Mouse (Mus musculus): ENCODE data around the gene Serpina12. TPM values are rescaled to one million over a fixed set of nuclear protein-coding genes. Genes with fewer than 3 reads are reported as not detected.

The Serpina12 gene
- 0.03 TPM in 1 of 2 replicates, not detected in the other for polyA plus RNA-seq (2012)

DNA sequence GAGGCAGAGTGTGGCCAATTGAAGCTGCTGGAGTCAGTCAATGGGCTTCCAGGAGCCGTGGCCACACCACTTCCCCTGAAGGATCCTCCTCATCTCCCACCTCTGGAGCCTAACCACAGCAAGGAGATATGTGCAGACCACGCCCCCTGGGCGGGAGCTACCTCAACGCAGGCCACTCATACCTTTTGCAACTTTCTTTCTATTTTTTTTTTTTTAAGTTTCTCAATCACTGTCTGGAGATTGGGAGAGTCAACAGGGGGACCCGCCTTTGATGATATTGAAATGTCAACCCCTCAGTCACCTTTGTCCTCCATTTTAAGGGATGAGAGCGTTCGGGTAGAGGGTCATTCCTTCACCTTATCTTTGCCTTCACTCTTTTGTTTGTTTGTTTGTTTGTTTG, at the start of gene Serpina12:
Gene Serpina12, minus strand, starts transcription at position 101 of the 400 bp plus-strand sequence.
- no peaks in the 10 kb centered on the region for H3K27me3 ChIP-seq (ENCODE audit: control insufficient read depth)
- H3K4me3 ChIP-seq (replicated peaks) = no peak within 1 kb of the TSS
- no peaks in the 10 kb centered on the region for H3K36me3 ChIP-seq (ENCODE audit: control insufficient read depth)
- TF ChIP-seq TAL1 (IDR thresholded peaks at IDR 0.05; ENCODE audit: low read length) (no peak), GATA1 (IDR thresholded peaks at IDR 0.05; ENCODE audit: low read length) (no peak)
- H3K9me3 ChIP-seq (ENCODE audit: control insufficient read depth, low read length) = peaks cover 19% of the 10 kb centered on the region
- H3K4me1 ChIP-seq (ENCODE audit: control insufficient read depth) = no peaks in the 10 kb centered on the region

GRCm38 (mm10) chr12:104091303-104091702, 47.1 kb upstream of the Serpina12 start:
- Histone ChIP-seq H3K9me3 (ENCODE audit: control insufficient read depth, low read length) (no peaks in the 10 kb centered on the region), H3K27me3 (ENCODE audit: control insufficient read depth) (no peaks in the 10 kb centered on the region)

DNA sequence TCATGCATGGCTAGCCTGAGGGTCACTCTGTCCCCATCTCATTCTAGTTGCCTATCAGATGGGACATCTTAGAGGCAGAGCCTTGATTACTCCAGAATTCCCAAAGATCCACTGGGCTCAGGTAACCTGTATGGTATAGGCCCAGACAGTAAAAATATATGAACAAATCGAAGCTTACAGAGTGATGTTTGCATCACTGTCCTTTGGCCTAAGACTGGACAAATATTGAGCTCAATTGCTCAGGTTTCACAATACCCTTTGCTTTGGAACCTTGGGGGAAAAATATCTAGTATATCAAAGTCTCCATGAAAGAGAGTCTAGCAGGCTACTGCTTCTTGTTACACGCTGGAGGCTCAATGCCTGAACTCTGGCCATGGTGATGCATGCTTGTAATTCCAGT, 45.9 kb upstream of the Serpina12 start:
- no peaks in the 10 kb centered on the region for H3K36me3 ChIP-seq (ENCODE audit: control insufficient read depth)
- no peak overlapping the region for H3K4me3 ChIP-seq (replicated peaks)
- H3K4me1 ChIP-seq (ENCODE audit: control insufficient read depth) = no peaks in the 10 kb centered on the region
- TF ChIP-seq TAL1 (IDR thresholded peaks at IDR 0.05; ENCODE audit: low read length) (no peak), GATA1 (IDR thresholded peaks at IDR 0.05; ENCODE audit: low read length) (no peak)
- H3K9me3 ChIP-seq (ENCODE audit: control insufficient read depth, low read length) = no peaks in the 10 kb centered on the region
- no peaks in the 10 kb centered on the region for H3K27me3 ChIP-seq (ENCODE audit: control insufficient read depth)

More at GRCm38 (mm10) chr12:104091303-104091702, 47.1 kb upstream of the Serpina12 start:
- H3K4me1 ChIP-seq (ENCODE audit: control insufficient read depth) = no peaks in the 10 kb centered on the region
- H3K4me3 ChIP-seq (replicated peaks) = no peak overlapping the region
- no peaks in the 10 kb centered on the region for H3K36me3 ChIP-seq (ENCODE audit: control insufficient read depth)
- TF ChIP-seq TAL1 (IDR thresholded peaks at IDR 0.05; ENCODE audit: low read length) (no peak), GATA1 (IDR thresholded peaks at IDR 0.05; ENCODE audit: low read length) (no peak)

- TF ChIP-seq TAL1 (IDR thresholded peaks at IDR 0.05; ENCODE audit: low read length) (no peak), GATA1 (IDR thresholded peaks at IDR 0.05; ENCODE audit: low read length) (no peak)
These were observed 28.0 kb upstream of the Serpina12 start for GRCm38 (mm10) chr12:104072286-104072685.

DNA sequence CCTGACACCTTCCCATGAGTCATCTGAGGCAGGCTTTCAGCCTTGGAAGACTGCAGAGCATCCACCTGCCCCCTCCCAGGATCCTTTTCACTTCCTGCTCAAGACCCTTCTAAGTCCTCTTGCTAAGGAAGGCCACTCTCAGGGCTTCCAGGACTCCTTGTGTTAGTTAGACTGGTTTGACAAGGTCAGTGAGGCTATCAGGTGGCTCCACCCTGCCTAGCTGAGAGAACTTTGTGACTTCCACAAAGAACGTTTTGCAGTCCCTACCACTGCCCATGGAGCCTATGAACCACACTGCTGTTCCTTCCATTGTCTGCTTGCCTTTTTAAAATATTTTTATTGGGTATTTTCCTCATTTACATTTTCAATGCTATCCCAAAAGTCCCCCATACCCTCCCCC, 27.5 kb upstream of the Serpina12 start:
- H3K27me3 ChIP-seq (ENCODE audit: control insufficient read depth) = no peaks in the 10 kb centered on the region
- H3K9me3 ChIP-seq (ENCODE audit: control insufficient read depth, low read length) = no peaks in the 10 kb centered on the region; the same call in 1 of the 2 replicates
- no peaks in the 10 kb centered on the region for H3K4me1 ChIP-seq (ENCODE audit: control insufficient read depth)
- no peaks in the 10 kb centered on the region for H3K36me3 ChIP-seq (ENCODE audit: control insufficient read depth)
- no peak overlapping the region for H3K4me3 ChIP-seq (replicated peaks)
- no peak for TF ChIP-seq GATA1 (IDR thresholded peaks at IDR 0.05; ENCODE audit: low read length)
- no peak for TF ChIP-seq TAL1 (IDR thresholded peaks at IDR 0.05; ENCODE audit: low read length)

More at GRCm38 (mm10) chr12:104072286-104072685, 28.0 kb upstream of the Serpina12 start:
- H3K4me1 ChIP-seq (ENCODE audit: control insufficient read depth) = no peaks in the 10 kb centered on the region
- H3K9me3 ChIP-seq (ENCODE audit: control insufficient read depth, low read length) = no peaks in the 10 kb centered on the region; the same call in 1 of the 2 replicates
- no peaks in the 10 kb centered on the region for H3K27me3 ChIP-seq (ENCODE audit: control insufficient read depth)
- H3K36me3 ChIP-seq (ENCODE audit: control insufficient read depth) = no peaks in the 10 kb centered on the region
- H3K4me3 ChIP-seq (replicated peaks) = no peak overlapping the region

DNA sequence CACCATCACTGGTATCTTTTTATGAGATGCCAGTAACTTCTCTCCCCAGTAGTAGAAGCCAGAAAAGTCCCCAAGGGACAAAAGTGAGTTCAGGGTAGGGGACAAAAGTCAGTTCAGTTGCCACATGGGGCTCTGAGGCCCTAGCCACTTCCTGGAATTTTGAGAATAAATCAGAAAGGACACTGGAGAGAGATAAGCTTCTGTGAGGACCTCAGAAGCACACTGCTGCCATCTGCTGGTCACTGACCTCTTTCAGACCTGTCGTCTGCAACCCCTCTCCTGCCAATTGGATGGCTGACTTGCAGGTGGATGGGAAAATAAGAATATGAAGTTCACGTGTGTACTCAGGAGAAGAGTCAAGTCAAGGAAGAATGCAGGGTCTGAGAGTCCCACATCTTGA, 25.4 kb upstream of the Serpina12 start:
- no peak overlapping the region for H3K4me3 ChIP-seq (replicated peaks)
- H3K36me3 ChIP-seq (ENCODE audit: control insufficient read depth) = no peaks in the 10 kb centered on the region
- H3K4me1 ChIP-seq (ENCODE audit: control insufficient read depth) = no peaks in the 10 kb centered on the region
- H3K9me3 ChIP-seq (ENCODE audit: control insufficient read depth, low read length) = no peaks in the 10 kb centered on the region
- TF ChIP-seq GATA1 (IDR thresholded peaks at IDR 0.05; ENCODE audit: low read length) (no peak), TAL1 (IDR thresholded peaks at IDR 0.05; ENCODE audit: low read length) (no peak)
- no peaks in the 10 kb centered on the region for H3K27me3 ChIP-seq (ENCODE audit: control insufficient read depth)

DNA sequence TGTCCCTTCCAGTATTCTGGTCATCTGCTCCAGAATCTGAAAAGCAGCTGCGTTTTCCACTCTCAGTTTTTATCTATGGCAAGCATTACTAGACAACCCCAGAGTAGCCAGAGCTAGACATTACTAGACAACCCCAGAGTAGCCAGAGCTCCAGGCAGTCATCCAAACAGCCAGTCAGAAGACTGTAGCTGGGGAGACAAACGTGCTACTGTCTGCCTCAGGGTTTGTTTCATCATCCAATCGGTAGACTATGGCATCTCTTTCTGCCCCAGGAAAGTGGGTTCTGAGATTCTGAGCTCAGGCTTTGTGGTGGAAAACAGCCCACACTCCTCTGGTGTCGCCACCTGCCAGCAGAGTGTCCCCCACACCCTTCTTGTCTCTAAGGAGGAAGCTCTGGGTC, 23.3 kb upstream of the Serpina12 start:
- no peak for TF ChIP-seq GATA1 (IDR thresholded peaks at IDR 0.05; ENCODE audit: low read length)
- TF ChIP-seq TAL1 (IDR thresholded peaks at IDR 0.05; ENCODE audit: low read length) = no peak

DNA sequence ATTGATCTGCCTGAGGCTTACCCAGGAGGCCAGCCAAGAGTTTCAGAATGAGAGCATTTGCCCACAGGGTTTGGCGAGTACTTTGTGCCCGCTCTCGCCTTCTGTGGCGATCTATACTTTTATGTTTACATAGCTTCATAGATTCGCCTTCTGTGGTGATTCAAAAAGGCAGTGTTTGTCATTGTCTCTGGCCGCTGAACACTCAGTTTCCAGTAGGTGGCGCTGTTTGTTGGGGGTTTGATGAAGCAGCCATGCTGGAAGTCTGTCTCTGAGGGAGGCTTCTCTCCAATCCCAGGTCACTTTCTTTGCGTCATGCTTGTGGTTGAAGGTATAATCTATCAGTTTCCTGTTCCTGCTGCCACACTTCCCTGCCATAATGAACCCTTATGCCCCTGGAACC, 22.0 kb upstream of the Serpina12 start:
- H3K4me1 ChIP-seq (ENCODE audit: control insufficient read depth) = no peaks in the 10 kb centered on the region
- TF ChIP-seq GATA1 (IDR thresholded peaks at IDR 0.05; ENCODE audit: low read length) (no peak), TAL1 (IDR thresholded peaks at IDR 0.05; ENCODE audit: low read length) (no peak)

More for the DNA sequence above, 23.3 kb upstream of the Serpina12 start:
- Histone ChIP-seq H3K36me3 (ENCODE audit: control insufficient read depth) (no peaks in the 10 kb centered on the region), H3K4me3 (replicated peaks) (no peak overlapping the region), H3K4me1 (ENCODE audit: control insufficient read depth) (no peaks in the 10 kb centered on the region), H3K9me3 (ENCODE audit: control insufficient read depth, low read length) (no peaks in the 10 kb centered on the region), H3K27me3 (ENCODE audit: control insufficient read depth) (no peaks in the 10 kb centered on the region)

GRCm38 (mm10) chr12:104064996-104065395, 20.8 kb upstream of the Serpina12 start:
- Histone ChIP-seq H3K36me3 (ENCODE audit: control insufficient read depth) (no peaks in the 10 kb centered on the region), H3K9me3 (ENCODE audit: control insufficient read depth, low read length) (no peaks in the 10 kb centered on the region), H3K27me3 (ENCODE audit: control insufficient read depth) (no peaks in the 10 kb centered on the region), H3K4me1 (ENCODE audit: control insufficient read depth) (no peaks in the 10 kb centered on the region), H3K4me3 (replicated peaks) (no peak overlapping the region)
- TF ChIP-seq GATA1 (IDR thresholded peaks at IDR 0.05; ENCODE audit: low read length) (no peak), TAL1 (IDR thresholded peaks at IDR 0.05; ENCODE audit: low read length) (no peak)

More for the DNA sequence above, 22.0 kb upstream of the Serpina12 start:
- H3K27me3 ChIP-seq (ENCODE audit: control insufficient read depth) = no peaks in the 10 kb centered on the region
- no peaks in the 10 kb centered on the region for H3K9me3 ChIP-seq (ENCODE audit: control insufficient read depth, low read length)
- H3K36me3 ChIP-seq (ENCODE audit: control insufficient read depth) = no peaks in the 10 kb centered on the region
- no peak overlapping the region for H3K4me3 ChIP-seq (replicated peaks)

DNA sequence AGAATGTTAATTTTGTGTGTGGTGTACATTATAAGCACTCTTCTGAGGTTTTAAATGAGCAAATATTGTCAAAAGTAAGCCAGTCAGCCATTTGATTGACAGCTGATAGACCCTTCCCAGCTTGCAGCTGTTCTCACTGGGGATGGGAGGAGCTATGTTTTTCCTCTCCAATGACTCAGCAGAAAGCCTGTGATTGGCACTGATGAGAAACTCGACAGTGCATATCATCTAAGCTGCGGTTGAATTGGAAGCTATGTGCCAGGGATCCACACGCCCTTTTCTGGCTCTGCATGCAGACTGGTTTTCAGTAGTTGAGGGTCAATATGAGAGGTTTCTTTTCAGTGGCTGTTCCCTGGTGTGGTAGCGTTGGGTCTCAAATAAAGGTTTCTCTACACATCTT, 20.3 kb upstream of the Serpina12 start:
- Histone ChIP-seq H3K4me3 (replicated peaks) (no peak overlapping the region), H3K36me3 (ENCODE audit: control insufficient read depth) (no peaks in the 10 kb centered on the region), H3K4me1 (ENCODE audit: control insufficient read depth) (no peaks in the 10 kb centered on the region), H3K27me3 (ENCODE audit: control insufficient read depth) (no peaks in the 10 kb centered on the region), H3K9me3 (ENCODE audit: control insufficient read depth, low read length) (no peaks in the 10 kb centered on the region)
- no peak for TF ChIP-seq TAL1 (IDR thresholded peaks at IDR 0.05; ENCODE audit: low read length)
- no peak for TF ChIP-seq GATA1 (IDR thresholded peaks at IDR 0.05; ENCODE audit: low read length)

Data from erythroblast, embryonic 14.5 days (primary cell).